Mouse (Mus musculus) right cerebral cortex, adult 2 months (tissue): ENCODE measurements around the gene Fntb.

Experiments
- DNase-seq, 2 experiments: peaks; one replicate each; pipeline ENCODE4 v3.0.0; 2021 to 2022; ENCODE audit warnings: low spot score in 2 of 2

Fntb gene

GRCm38 (mm10) chr12:76920398-76920797 is 155.0 kb downstream of the Fntb start:
- DNase-seq: no peak

GRCm38 (mm10) chr12:76920990-76921389 is 155.6 kb downstream of the Fntb start:
- DNase-seq: no peak

DNA sequence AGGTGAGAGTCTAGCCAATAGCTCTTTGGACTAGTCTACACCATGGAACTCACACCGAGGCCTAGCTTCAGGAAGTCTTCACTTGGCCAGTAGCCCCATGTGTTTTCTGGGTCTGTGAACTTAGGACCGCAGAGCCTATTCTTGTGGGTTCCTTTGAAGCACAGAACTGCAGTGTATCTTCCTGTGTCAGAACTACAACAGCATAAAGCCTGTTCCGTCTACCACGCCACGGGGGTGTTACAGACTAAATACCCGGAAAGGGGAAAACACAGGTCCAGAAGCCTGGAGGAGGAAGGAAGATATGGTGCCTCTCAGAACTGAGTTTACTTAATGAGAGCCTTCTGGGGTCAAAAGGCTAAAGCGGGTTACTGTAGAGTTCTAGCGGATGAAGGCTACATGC is 157.7 kb downstream of the Fntb start:
- DNase-seq: no peak

GRCm38 (mm10) chr12:76924904-76925604 is 159.7 kb downstream of the Fntb start:
- DNase-seq: no peak

GRCm38 (mm10) chr12:76926338-76926945 is 161.1 kb downstream of the Fntb start:
- DNase-seq: no peak

DNA sequence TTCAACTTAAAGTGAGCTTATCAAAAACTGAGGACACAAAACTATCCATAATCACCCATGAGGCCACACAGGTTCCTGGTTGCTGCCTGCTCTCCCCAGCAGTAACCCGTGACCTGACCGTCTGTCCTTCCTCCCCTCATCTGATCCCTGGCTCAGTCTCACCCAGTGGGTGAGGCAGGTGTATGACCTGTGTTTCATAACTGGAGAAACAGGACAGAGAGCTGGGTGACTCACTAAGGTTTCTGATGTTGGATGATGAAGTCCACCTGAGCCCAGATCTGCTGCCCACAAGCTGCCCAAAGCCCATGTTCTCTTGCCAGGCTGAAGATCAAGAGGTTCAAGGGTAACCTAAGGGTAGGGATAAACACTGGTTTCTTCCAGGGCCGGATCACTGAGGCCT is 161.6 kb downstream of the Fntb start:
- no peak for DNase-seq

- DNase-seq: no peak
These were observed 162.2 kb downstream of the Fntb start for GRCm38 (mm10) chr12:76927539-76927938.

DNA sequence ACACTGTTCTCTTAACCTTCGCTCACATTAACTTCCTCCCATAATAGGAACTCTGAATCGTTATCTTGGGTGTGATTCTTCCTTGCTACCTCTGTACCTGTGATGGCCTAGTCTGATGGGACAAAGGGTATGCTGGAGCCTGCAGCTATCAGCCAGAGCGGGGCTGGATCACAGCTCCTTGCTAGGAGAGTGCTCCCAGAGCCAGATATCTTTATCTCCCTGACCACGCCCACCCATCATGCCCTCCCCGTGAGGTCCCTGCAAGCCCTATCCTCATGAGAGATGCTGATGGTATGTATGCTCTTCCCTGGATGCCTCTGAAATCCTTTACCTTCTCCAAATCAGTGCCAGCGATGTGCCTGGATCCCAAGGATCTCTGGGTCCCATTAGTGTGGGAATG is 164.8 kb downstream of the Fntb start:
- no peak for DNase-seq

GRCm38 (mm10) chr12:76931739-76932687 is 166.6 kb downstream of the Fntb start:
- DNase-seq: no peak

DNA sequence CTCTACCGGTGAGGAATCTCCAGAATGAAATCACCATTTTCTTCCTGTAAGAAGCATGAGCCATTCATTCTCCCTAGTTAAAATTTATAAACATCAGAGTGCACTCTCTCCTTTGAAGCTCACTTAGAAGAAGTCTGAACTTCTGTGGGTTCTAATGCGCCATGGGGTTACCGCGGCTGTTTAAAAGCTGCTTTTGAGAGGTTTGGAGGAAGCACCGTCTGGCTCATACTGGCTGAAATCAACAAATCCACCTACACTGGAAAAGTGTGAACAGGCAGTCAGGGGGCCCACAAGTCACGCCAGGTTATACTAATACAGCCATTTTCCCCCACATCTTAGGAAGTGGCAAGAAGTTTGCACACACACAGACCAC is 167.3 kb downstream of the Fntb start:
- DNase-seq: no peak

- no peak for DNase-seq
These were observed 169.0 kb downstream of the Fntb start for GRCm38 (mm10) chr12:76934438-76934837.

DNA sequence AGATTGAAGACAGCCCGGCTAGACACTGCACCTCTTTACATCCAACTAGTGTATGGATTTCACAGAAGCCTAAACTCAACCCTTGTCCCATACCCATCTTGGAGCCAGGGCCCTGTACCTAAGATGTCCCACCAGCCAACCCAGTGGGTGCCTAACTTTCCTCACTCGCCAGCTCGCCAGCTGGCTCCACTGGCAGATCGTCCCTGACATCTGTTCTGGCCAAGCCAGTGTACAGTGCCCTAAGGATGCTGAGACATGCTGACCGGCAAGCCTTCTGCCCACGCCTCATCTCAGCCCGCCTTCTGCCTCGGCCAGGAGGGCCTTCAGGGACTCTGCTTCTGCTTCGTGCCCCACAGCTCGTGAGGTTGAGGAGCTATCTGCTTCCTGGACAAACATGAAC is 170.8 kb downstream of the Fntb start:
- no peak for DNase-seq

DNA sequence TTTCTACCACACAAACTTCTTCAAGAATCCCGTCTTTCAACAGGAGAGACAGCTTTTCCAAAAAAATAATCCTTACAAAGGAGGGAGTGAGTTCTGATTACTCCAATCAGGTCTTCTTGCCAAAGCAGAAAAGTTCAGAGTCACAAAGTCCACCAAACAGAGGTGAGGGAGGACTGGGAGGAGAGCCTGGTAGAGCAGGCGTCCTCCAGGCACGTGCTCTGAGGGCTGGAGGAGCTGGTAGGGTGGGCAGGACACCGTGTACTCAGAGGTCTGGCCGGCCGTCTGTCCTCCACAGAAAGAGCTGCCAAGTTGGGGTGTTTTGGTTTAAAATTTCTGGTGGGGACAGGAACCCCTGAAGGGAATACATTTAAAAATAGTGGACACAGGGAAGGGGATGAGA is 172.6 kb downstream of the Fntb start:
- no peak for DNase-seq

GRCm38 (mm10) chr12:76941524-76941923 is 176.1 kb downstream of the Fntb start:
- DNase-seq: no peak

GRCm38 (mm10) chr12:76942476-76942875 is 177.1 kb downstream of the Fntb start:
- no peak for DNase-seq

- no peak for DNase-seq
These were observed 177.7 kb downstream of the Fntb start for GRCm38 (mm10) chr12:76943046-76943445.

DNA sequence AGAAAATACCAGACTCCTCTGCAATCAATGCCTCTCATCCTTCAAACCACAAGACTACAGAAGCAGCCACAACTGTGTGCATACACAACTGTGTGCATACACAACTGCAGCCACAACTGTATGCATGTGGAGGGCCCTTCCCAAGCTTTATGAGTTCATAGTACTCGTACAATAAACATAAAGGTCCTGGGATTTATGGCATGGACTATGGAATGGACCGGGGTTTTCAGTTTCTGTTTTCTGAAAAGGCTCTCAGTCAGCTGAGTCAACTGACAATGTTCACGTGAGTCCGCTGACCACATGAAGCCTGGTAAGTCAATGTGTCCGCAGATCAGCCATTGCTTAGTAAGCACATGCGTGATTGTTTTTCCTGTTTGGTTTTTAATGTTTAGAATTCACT is 178.1 kb downstream of the Fntb start:
- DNase-seq: no peak

GRCm38 (mm10) chr12:76947487-76947886 is 182.1 kb downstream of the Fntb start:
- DNase-seq: no peak

GRCm38 (mm10) chr12:76948185-76948584 is 182.8 kb downstream of the Fntb start:
- DNase-seq: no peak

- no peak for DNase-seq
These were observed 183.4 kb downstream of the Fntb start for GRCm38 (mm10) chr12:76948781-76949180.

DNA sequence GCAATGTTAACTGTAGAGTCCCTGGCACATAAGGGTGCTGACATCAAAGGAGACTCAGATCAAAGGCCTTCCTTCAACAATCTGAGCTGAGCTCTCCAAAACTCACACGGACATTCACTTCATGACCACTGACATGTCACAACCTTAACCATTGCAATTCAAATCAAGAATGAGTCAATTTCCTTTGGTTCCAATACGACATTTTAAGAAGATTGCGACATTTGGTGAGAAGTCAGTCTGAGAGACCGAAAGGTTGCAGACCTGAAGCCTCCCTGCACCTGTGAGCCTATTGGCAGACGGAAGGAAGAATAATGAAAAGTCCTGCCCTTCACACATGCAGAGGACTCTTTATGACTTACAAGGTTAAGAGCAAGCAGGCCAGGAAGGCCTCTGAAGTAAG is 184.9 kb downstream of the Fntb start:
- no peak for DNase-seq

GRCm38 (mm10) chr12:76953750-76954363 is 188.5 kb downstream of the Fntb start:
- no peak for DNase-seq
